In the genomic region with DNA sequence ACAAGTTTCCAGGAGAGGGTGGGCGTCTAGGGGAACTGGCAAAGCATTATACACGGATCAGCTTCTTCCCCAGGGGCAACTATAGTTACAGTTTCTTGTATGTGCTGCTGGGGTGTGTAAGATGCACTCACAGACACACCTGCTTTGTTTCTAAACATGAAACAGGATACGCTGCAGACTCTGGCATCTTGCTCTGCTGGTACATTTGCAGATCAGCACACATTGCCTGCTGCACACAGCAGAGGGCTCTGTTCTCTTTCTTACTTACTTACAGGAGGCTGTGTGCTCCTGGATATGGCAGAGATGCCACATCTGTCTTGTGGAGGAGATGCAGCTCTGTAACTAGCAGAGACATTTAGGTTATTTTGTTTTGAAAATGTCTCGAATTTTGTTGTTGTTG, we compare ENCODE assay signal across 11 mouse cellular contexts. TPM values are rescaled to one million over a fixed set of nuclear protein-coding genes. Genes with fewer than 3 reads are reported as not detected.
A peak's percentile ranks its signal among the peaks of the same experiment; 100 is the strongest.
DNase-seq lines count a peak whose midpoint lies in the region; ATAC-seq lines count a peak whose summit lies in the region.
"Had no signal": no experiment of that assay in that cellular context is flagged by ENCODE, and none has a peak within 500 bp of the region (broad histone marks: within the 10 kb centered on the region; RNA-seq: fewer than 3 reads in every experiment).

No protein-coding gene starts in this region.

- no peaks in the 10 kb centered on the region for H3K27me3 ChIP-seq in heart, embryonic 16.5 days (ENCODE audit: control insufficient read depth, insufficient read depth, low read length)
- H3K27me3 ChIP-seq: lung, embryonic 15.5 days; stomach, embryonic 15.5 days had no signal

- peaks cover 17% of the 10 kb centered on the region for H3K4me1 ChIP-seq in heart, embryonic 16.5 days (ENCODE audit: control insufficient read depth, insufficient read depth, low read length)

- H3K4me3 ChIP-seq in heart, embryonic 16.5 days (ENCODE audit: low read length) = no peak overlapping the region
- H3K4me3 ChIP-seq: lung, embryonic 15.5 days; stomach, embryonic 15.5 days had no signal

- ATAC-seq in heart, embryonic 16.5 days (replicated peaks; ENCODE audit: extremely low read depth, insufficient read depth, low FRiP score) = no peak

- no peaks in the 10 kb centered on the region for H3K9me3 ChIP-seq in heart, embryonic 16.5 days (replicated peaks; ENCODE audit: control insufficient read depth, low read length)
- H3K9me3 ChIP-seq: lung, embryonic 15.5 days; stomach, embryonic 15.5 days had no signal

- no peak for DNase-seq in heart, adult 11 months
- peak; percentile 16 for DNase-seq in lung, postnatal 10 days
- no peak for DNase-seq in lung, postnatal 4 days
- peak; percentile 49 for DNase-seq in R1 (ENCODE audit: low read depth, low spot score)
- DNase-seq in thymus, postnatal 10 days (ENCODE audit: low spot score in 2 of 2) = peak; percentile 36 to 37
- DNase-seq in frontal cortex, postnatal 25 days (ENCODE audit: low spot score in 2 of 2) = no peak
- DNase-seq in frontal cortex, postnatal 36 days (ENCODE audit: low spot score in 2 of 2) = no peak
- DNase-seq: heart, postnatal 4 days had no signal

- 69% methylated on average over 4 of the region's 4 CpGs for WGBS in heart, embryonic 16.5 days

- H3K27ac ChIP-seq in heart, embryonic 16.5 days (ENCODE audit: low read length) = no peak overlapping the region
- H3K27ac ChIP-seq: lung, embryonic 15.5 days; stomach, embryonic 15.5 days had no signal

- H3K4me2 ChIP-seq in heart, embryonic 16.5 days (ENCODE audit: low read depth, low read length) = peak overlapping the region; percentile 44
- H3K4me2 ChIP-seq: stomach, embryonic 15.5 days had no signal

- H3K36me3 ChIP-seq in heart, embryonic 16.5 days (ENCODE audit: control insufficient read depth, insufficient read depth) = peaks cover 23% of the 10 kb centered on the region

- H3K9ac ChIP-seq in heart, embryonic 16.5 days (ENCODE audit: low read length) = no peak overlapping the region
- H3K9ac ChIP-seq: lung, embryonic 15.5 days; stomach, embryonic 15.5 days had no signal

RNA-seq across cellular contexts. Expression of gene Mrps5, which starts 3.8 kb away (rescaled TPM):
- 133 and 143 TPM in 2 replicates for polyA plus RNA-seq in heart, embryonic 16.5 days (2015; fragmentation: Nextera tagmentation; extraction: Ambion mirVana)

RNA-seq across cellular contexts. Expression of gene Zfp661, which starts 3.9 kb away (rescaled TPM):
- polyA plus RNA-seq in heart, embryonic 16.5 days (2015; fragmentation: Nextera tagmentation; extraction: Ambion mirVana) = 2.1 and 2.5 TPM in 2 replicates

RNA-seq across cellular contexts. Expression of gene Prom2, which starts 49.6 kb away (rescaled TPM):
- polyA plus RNA-seq in heart, embryonic 16.5 days (2015; fragmentation: Nextera tagmentation; extraction: Ambion mirVana) = 0.21 and 0.34 TPM in 2 replicates

Comparison
In these comparisons a context has a peak if more than half of its experiments do, and no peak if none do; other contexts are left out.
1. DNase-seq: peak in lung, postnatal 10 days (single experiment), R1 (single experiment) and thymus, postnatal 10 days (2 of 2); none in heart, adult 11 months (single experiment), lung, postnatal 4 days (0 of 2), frontal cortex, postnatal 25 days (0 of 2) and frontal cortex, postnatal 36 days (0 of 2).